Mouse (Mus musculus): Measurements from ENCODE around the gene Gm13304. TPM values are rescaled to one million over a fixed set of nuclear protein-coding genes. Genes with fewer than 3 reads are reported as not detected.
"Not testable (repeated sequence)": the region's sequence is repeated elsewhere in the genome, so short reads cannot be mapped to it uniquely, and the experiment has no call there.

Gene Gm13304
- polyA plus RNA-seq (2015; fragmentation: Nextera tagmentation; extraction: Ambion mirVana), result 7.7 TPM in 1 of 2 replicates, not detected in the other

DNA sequence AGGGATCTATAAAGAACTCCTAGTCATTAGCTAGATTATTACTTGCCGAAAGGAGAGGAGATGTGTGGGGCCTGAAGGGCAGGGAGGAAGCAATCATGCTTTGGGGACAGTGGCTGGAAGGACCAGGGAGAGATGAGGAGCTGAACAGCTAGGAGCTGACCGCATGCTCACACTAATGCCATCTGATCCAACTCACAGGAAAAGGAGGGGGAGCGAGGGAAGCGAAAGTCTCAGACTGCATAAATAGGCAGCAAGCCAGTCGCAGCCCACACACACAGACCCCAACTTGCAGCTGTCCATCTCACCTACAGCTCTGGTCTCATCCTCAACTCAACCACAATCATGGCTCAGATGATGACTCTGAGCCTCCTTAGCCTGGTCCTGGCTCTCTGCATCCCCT lies at the start of gene Gm13304:
Gene Gm13304, plus strand, starts transcription at position 301 of the 400 bp plus-strand sequence.
- not testable (repeated sequence) for H3K27ac ChIP-seq; ATAC-seq (ENCODE audit: low FRiP score, low read depth)
- WGBS, result no CpG with 5 or more reads among the region's 5 CpGs

DNA sequence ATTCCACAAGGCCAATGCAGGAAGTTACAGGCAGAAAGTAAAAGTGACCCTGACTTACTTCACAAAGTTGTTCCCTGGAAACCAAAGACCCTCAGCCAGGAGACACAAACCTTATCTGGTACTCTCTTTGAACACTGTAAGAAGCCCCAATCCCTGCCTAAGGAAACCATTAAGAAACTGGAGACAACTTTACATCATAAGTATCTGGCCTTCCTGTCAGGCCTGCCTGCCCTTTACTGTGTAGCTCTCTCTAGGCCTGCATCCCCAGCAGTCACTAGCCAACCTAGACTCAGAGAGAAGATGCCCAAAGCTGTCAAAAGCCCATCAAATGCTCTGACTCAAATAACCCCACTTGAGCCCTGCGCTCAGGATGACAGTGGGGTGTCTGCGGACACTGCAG lies 23.7 kb upstream of the Gm13304 start, which contains the start of gene Gm3893:
Gene Gm3893, plus strand, starts transcription at position 301 of the 400 bp plus-strand sequence.
- not testable (repeated sequence) for H3K9ac ChIP-seq; H3K27ac ChIP-seq; H3K4me1 ChIP-seq; H3K27me3 ChIP-seq; H3K9me3 ChIP-seq; H3K4me2 ChIP-seq (replicated peaks); ATAC-seq (ENCODE audit: low FRiP score, low read depth); H3K36me3 ChIP-seq; H3K4me3 ChIP-seq
- WGBS, result no CpG with 5 or more reads among the region's 2 CpGs

More for the DNA sequence above, at the start of gene Gm13304:
- H3K4me1 ChIP-seq; H3K9me3 ChIP-seq; H3K4me3 ChIP-seq; H3K36me3 ChIP-seq; H3K27me3 ChIP-seq; H3K4me2 ChIP-seq (replicated peaks); H3K9ac ChIP-seq: not testable (repeated sequence)

DNA sequence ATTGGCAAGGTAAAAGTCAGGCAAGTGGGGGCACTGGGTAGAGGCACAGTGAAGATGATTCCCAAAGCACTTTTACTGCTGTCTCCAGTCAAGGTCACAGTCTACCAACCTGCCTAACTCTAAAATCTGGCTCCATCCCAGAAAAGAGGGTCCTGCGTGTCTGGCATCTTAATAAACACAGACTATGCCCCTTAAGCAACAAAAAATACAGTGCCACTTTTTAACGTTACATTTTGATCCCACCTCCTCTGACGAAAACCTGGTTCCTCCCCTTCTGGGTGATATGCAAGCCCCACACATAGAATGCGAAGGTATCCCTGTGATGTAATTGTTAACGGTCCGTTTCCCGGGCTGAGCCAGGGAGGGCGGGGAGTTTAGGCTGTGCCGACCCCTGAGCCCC lies 38.5 kb downstream of the Gm13304 start, which contains the start of gene Gm13306:
Gene Gm13306, plus strand, starts transcription at position 301 of the 400 bp plus-strand sequence.
- not testable (repeated sequence) for ATAC-seq (ENCODE audit: low FRiP score, low read depth); H3K4me2 ChIP-seq (replicated peaks); H3K4me1 ChIP-seq; H3K4me3 ChIP-seq; H3K27ac ChIP-seq; H3K9me3 ChIP-seq; H3K9ac ChIP-seq; H3K27me3 ChIP-seq; H3K36me3 ChIP-seq
- WGBS, result no CpG with 5 or more reads among the region's 9 CpGs

Other genes starting within 250 kb of the Gm13304 start
- 14.3 TPM in 1 of 2 replicates, not detected in the other for gene Gm21541, start 211.2 kb upstream of the Gm13304 start, polyA plus RNA-seq (2015; fragmentation: Nextera tagmentation; extraction: Ambion mirVana)
- gene Gm20878, start 173.2 kb upstream of the Gm13304 start, polyA plus RNA-seq (2015; fragmentation: Nextera tagmentation; extraction: Ambion mirVana), result 4.6 TPM in 2 replicates
- gene Fam205a4, start 148.8 kb upstream of the Gm13304 start, polyA plus RNA-seq (2015; fragmentation: Nextera tagmentation; extraction: Ambion mirVana), result 0.49 and 0.53 TPM in 2 replicates
- gene Gm21093, start 80.1 kb upstream of the Gm13304 start, polyA plus RNA-seq (2015; fragmentation: Nextera tagmentation; extraction: Ambion mirVana), result 0.39 TPM in 1 of 2 replicates, not detected in the other
- not detected in 2 replicates for gene Gm3893, start 23.6 kb upstream of the Gm13304 start, polyA plus RNA-seq (2015; fragmentation: Nextera tagmentation; extraction: Ambion mirVana)
- 1.1 TPM in 1 of 2 replicates, not detected in the other for gene Gm13306, start 38.6 kb downstream of the Gm13304 start, polyA plus RNA-seq (2015; fragmentation: Nextera tagmentation; extraction: Ambion mirVana)
- 1.2 TPM in 2 replicates for gene Gm13305, start 53.8 kb downstream of the Gm13304 start, polyA plus RNA-seq (2015; fragmentation: Nextera tagmentation; extraction: Ambion mirVana)
- gene Gm10600, start 125.8 kb downstream of the Gm13304 start, polyA plus RNA-seq (2015; fragmentation: Nextera tagmentation; extraction: Ambion mirVana), result not detected in 2 replicates
- gene Ccl21b, start 140.9 kb downstream of the Gm13304 start, polyA plus RNA-seq (2015; fragmentation: Nextera tagmentation; extraction: Ambion mirVana), result not detected in 2 replicates
- not detected in 2 replicates for gene Gm21953, start 179.4 kb downstream of the Gm13304 start, polyA plus RNA-seq (2015; fragmentation: Nextera tagmentation; extraction: Ambion mirVana)
- gene Fam205a3, start 203.5 kb downstream of the Gm13304 start, polyA plus RNA-seq (2015; fragmentation: Nextera tagmentation; extraction: Ambion mirVana), result not detected in 2 replicates

Data from limb, embryonic 13.5 days (tissue).